Mouse (Mus musculus): Measurements from ENCODE around the gene Pxk.

Gene Pxk

DNA sequence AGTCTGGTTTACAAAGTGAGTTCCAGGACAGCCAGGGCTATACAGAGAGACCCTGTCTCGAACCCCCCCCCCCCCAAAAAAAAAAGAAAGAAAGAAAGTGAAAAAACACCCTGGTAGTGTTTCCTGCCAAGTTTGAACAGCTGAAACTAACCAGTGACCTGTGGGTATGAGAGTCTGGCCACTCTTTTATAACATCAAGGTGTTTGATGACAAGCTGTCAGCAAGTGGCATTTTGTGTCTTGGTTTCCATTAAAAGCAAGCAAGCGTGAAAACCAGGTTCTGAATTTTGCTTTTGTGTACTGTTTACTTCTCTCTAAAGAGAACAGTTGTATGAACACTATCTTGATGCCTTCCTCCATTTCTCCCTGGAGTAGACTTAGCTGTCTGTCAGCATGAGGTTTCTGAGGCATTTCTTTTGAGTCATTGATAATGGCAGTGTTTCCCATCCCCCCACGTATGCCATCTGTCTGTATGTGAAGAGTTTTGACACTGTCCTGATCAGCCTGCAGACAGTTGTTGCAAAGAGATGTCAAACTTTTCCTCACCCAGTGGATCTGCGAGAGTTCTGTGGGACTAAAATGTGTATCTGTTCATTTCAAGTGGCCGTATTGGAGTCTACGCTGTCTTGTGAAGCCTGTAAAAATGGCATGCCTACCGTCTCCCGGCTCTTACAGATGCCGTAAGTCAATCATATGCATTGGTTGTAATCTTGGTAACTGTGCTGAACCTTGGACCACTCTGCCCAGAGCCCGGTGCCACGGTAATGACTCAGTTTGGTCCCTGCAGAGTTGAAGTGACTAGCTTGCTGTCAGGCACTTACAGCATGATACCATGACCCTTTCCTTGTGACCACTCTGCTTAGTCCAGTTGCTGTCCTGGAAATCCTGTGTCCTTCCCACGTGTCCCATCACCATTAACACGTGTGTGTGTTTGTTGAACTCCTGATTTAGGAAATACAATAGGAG is 47.9 kb downstream of the Pxk start:
- in situ Hi-C loops (cut with MboI, MseI) = loop anchor here (25.0 kb wide), 1 partner anchor 866 kb away; no protein-coding TSS in a partner anchor

DNA sequence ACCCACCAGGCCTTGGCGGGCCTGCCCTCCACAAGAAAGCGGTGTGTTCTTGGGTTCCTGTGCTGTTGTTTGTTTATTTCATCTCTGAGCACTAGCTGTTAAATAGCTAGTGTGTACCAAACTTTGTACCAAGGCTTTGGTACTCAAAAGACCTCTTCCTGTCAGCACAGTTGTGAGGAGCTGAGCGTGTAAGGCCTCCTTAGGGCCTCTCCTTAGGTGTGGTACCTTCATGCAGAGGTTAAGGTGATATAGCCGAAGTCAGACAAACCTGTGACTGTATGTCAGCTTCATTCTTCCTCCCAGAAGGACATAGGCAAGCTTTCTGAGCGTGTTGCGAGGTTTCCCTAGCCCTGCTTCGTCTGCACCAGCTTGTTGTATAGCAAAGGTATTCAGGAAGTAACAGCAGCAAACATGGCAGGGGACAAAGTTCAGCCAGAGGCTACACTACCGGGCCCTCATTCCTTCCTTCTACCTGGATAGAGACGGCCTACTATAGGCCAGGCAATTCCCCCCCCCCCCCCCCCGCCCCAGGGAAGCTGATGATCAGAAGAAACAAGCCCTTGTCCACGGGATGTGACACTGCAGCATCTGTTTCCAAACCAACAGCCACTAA is 48.7 kb downstream of the Pxk start:
- in situ Hi-C loops (cut with MboI, MseI) = loop anchor here (25.0 kb wide), 1 partner anchor 866 kb away; no protein-coding TSS in a partner anchor

DNA sequence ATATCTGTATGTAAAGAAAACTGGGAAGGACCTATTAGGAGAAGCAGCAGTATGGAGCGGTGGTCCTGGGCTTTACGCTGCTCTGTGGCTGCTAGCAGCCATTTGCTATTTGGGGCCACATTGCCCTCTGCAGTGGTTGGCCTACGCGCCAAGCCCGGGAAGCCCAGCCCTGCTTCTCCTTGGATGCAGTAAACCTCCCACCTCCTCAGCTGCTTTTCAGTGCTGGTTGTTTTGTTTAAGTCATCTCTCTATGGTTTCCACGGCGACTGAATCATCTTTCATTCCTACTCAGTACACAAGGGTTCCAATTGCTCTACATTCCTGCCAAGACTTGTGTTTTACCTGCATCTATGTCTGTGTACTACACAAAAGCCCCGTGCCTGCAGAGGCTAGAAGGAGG is 50.8 kb downstream of the Pxk start:
- in situ Hi-C loops (cut with MboI, MseI) = loop anchor here (25.0 kb wide), 1 partner anchor 863 kb away; no protein-coding TSS in a partner anchor

DNA sequence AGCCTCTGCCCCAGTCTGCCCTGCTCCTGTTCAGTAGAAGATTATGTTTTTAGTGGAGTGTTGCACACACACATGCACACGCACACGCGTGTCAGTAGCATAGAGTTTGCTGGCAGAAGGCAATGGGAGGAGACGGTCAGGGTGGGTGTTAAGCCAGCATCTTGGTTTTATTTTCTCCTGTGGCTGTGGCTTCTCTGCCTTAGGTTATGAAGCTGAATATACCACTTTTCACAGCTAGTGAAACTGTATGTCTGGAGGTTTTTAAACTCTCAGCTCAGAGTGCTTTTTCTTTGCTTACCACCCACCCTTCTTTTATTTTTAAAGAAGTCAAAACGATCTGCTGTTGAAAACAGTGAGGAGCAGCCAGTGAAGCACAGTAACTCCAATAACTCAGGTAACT is 53.7 kb downstream of the Pxk start:
- in situ Hi-C loops (cut with MboI, MseI) = loop anchor here (5.0 kb wide), 1 partner anchor 49 kb away; no protein-coding TSS in a partner anchor

DNA sequence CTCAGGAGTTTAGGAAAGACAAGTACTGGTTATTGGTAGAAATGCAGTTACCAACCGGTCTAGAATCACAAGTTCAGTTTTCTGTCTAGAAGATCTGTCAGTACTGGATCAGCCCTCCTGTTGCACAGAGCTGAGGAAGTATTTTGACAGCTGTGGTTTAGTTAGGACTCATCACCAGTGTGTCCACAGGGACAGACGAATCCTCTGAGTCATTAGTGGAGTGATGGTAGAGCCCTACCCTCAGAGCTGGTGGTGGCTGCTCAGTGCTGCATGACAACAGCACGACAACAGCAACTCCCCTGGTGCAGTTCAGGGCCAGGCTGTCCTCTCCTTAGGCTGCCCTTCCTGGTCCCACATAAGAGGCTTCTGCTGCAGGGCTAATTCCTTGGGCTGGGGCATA is 56.1 kb downstream of the Pxk start:
- in situ Hi-C loops (cut with MboI, MseI) = loop anchor here (5.0 kb wide), 1 partner anchor 52 kb away; no protein-coding TSS in a partner anchor

DNA sequence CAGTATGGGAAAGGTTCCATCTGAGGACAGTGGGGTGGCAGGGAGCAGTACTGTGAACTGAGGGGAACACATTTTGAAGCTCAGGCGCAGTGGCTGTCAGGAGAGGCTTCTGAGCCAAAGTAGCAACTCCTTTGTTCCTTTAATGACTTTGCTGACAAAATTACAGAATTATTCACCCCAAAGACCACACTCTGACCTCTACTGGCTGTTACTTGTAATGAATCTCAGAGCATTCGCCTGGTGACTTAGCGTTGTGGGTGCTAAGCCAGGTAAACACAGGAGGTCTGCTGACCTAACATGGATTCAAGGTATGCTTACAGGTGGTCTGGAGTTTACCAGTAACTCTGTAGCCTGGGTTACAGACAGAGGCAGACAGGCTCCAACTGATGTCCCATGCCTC is 58.9 kb downstream of the Pxk start:
- in situ Hi-C loops (cut with MboI, MseI) = no loop called here

DNA sequence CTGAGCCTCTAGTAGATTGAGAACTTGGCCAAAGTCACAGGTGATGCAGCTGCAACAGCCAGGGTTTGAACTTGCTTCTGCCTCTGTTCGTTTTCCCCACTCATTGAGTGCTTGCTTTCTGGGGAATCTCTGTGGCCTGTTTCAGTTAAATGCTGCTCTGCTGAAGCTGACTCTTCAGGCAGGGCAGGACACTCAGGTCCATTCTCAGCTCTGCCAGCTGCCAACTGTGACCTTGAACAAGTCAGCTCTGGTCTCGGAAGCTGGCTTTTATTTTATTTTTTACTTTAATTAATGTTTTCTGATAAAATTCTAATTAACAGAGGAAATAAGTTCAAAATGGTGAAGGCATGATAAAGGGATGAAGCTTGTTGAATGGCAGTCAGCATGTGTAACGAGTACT is 60.7 kb downstream of the Pxk start:
- in situ Hi-C loops (cut with MboI, MseI) = no loop called here

DNA sequence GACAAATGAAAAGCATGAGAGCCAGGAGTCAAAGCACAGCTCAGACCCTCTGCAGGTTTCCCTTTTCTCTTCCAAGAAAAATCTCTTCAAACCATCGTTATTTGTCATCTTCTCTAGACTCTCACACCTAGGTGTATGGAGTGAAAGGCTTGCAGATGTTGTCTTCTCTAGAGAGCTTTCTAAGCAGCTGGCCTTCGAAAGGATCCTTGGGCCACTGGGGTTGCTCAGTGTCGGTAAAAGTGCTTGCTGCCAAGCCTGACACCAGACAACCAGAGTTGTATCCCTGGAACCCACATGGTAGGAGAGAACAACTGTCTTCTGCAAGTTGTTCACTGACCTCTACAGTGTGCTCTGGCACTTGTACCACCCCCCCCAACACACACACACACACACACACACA is 61.1 kb downstream of the Pxk start:
- in situ Hi-C loops (cut with MboI, MseI) = no loop called here

DNA sequence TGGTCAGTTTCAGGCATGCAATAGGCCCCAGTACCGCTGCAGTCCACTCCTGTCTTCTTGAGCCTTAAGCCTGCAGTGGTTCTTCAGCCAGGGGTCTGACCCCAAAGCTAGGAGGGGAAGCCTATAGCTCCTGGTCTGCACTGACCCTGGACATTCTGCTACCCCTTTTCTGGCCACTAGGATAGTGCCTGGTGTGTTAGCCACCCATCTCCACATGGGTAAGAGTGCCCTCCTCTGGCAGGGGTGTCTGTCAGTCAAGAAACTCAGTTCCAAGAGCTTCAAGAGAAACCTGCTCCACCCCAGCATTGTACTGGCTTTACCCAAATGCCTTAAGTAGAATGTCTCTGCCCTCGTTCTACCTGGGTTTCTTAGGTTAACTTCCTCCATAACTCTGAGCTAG is 63.8 kb downstream of the Pxk start:
- in situ Hi-C loops (cut with MboI, MseI) = no loop called here

DNA sequence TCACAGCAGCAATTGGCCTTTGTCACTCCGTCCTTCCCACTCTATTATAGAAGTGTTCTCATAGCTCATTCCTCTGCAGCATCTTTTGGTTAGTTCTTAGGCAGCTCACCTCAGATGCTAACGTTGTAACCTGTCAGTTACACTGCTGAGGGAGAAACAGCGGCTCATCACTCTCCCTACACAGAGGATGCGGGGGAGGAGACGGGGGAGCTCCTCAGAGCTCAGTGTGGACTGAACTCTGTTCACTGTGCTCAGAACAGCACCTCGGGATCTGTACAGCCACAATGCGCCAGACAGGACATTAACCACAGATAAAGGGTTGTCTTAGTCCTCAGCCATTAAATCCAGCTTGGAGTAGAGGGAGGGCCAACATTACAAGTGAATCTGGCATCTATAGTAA is 66.5 kb downstream of the Pxk start:
- in situ Hi-C loops (cut with MboI, MseI) = no loop called here

DNA sequence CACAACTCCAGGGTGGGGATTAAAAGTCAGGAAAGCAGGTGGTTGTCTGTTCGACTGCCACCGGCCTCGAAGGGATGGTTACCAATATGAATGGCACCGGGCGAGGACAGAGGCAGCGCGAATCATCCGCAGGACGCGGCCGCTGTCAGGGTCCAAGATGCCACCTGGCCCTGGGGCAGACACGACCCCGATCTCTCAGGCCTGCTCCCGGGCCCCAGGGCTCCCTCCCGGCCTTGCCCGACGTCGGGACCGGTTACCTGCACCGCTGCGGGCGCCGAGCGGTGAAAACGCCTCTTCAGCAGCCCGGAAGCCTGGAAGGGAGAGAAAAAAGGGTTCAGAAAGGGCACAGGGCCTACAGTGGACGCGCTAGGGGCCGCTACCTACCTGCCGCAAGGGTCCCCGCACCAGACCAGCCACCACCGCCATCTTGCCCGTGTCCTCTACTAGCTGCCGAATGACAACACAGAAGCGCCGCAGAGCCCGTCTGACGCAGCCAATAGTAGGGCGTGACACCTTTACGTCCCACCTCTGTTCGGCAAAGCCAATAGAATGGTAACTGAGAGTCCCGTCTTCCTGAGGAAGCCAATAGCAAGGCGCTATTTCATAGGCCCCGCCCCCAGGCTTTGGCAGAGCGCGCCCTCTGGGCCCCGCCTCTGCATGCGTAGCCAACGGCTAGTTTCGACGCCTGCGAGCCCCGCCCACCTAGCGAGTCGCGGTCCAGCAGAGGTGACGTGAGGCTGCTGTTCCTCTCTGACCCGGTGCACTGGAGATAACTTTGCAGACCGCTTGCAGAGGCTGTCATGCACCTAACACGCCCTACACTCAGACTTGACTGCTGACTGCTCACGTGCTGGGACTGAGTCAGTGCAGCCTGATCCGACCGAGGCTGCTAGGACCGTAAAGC is 74.7 kb downstream of the Pxk start, which contains the start of gene Pdhb:
Gene Pdhb (minus strand): TSS at position 519 of the 904 bp plus-strand sequence.
- in situ Hi-C loops (cut with MboI, MseI) = loop anchor here (5.0 kb wide), 2 partner anchors 35 to 185 kb away; no protein-coding TSS in a partner anchor

DNA sequence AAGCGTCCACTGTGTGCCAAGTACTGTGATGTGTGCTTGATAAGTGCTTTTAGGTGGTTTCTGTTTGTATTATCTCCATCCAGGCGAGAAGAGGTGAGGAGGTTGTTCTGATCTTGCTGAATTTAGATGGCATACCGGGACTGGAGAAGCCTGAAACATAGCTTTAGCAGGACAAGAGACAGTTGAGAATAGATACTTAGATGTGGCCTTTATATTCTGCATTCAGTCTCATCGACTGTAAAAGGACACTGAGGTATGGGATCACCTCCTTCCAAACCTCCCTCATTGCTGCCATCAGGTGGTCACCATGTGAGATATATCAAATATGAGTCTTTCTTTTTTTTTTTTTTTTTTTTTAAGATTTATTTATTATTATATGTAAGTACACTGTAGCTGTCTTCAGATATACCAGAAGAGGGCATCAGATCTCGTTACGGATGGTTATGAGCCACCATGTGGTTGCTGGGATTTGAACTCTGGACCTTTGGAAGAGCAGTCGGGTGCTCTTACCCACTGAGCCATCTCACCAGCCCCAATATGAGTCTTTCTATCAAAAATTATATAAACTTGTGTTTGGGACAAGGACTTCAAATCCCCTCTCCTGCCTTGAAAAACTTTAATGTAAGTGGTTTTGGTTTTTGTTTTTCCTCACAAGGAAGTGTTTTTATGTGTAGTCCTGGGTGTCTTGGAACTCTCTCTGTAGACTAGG is 75.7 kb downstream of the Pxk start:
- in situ Hi-C loops (cut with MboI, MseI) = loop anchor here (5.0 kb wide), 2 partner anchors 34 to 186 kb away; no protein-coding TSS in a partner anchor

DNA sequence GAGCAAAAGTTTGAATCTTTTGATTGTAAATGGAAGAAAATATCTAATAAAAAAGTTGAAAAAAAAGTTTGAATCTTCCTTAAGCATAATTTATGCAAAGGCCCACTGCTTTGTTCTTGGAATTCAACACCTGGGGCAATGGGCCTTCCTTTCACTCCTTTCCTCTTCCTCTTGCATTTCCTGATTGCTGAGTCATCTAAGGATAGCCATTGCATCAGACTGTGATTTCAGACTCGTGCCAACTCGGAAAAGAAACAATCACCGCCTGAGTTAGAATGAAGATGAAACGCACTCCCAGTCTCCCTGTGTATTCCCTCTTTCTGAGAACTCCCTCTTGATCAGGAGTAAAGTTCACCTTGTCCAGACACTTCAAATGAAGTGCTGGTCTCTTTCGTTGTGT is 76.6 kb downstream of the Pxk start:
- in situ Hi-C loops (cut with MboI, MseI) = loop anchor here (5.0 kb wide), 2 partner anchors 33 to 187 kb away; no protein-coding TSS in a partner anchor

DNA sequence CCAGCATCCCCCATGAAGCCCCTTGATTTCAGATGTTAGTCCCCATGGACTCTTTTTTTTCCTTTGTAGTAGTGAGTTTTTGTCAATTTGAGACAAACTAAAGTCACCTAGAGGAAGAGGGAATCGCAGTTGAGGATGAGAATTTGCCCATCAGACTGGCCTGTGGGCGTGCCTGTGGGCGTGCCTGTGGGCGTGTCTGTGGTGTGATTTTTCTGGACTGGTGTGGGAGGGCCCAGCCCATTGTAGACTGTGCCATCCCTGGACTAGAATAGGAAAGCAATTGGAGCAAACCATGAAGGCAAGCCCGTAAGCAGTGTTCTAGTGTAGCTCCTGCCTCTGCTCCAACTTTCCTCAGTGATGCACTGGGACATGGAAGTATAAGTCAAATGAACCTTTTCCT is 78.2 kb downstream of the Pxk start:
- in situ Hi-C loops (cut with MboI, MseI) = no loop called here

DNA sequence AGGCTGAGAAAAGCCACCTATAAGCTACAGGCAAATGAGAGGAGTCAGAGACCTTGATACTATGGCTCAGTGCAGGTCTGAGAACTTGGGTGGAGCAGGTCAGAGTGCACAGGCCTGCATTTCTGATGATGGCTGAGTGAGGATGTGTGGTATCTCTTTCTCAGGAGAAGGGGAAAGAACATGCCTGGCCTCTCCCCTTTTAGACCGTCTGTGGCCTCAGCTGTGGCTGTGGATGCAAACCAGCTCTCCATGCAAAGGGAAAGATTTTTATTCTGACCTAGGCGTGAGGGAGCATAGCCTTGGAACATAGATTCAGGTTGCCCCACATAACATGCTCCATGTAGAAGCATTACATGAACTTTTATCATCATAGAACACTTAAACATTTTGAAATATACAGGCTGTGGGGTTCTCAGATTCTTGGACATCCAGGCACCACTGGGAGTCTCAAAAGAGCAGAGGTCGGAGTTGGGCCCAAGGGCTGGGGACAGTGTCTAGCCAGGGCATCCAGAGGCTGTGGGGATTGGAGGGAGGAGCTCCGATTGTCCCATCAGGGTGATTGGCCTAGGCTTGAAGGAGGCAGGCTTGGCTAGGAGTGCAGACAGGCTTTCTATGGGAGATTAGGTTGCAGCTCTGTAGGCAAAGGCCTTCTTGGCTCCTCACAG is 82.5 kb downstream of the Pxk start:
- in situ Hi-C loops (cut with MboI, MseI) = no loop called here

DNA sequence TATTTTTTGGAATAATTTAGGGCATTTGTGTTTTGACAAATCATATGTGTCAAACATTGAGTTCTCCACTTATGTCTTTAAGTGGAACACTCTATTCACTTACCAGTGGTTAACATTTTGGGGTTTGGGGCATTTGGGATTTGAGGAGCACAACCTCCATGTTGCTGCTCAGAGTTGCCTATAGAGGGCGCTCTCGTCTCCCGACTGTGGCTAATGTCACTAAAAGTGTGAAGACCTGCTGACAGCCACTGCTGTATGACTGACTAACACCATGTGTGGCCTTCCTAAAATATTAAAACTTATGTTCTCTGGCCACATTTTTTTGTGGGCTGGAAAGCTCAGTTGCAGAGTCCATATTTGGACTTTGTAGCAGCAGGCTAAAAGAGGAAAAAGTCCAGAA is 85.3 kb downstream of the Pxk start:
- in situ Hi-C loops (cut with MboI, MseI) = no loop called here

DNA sequence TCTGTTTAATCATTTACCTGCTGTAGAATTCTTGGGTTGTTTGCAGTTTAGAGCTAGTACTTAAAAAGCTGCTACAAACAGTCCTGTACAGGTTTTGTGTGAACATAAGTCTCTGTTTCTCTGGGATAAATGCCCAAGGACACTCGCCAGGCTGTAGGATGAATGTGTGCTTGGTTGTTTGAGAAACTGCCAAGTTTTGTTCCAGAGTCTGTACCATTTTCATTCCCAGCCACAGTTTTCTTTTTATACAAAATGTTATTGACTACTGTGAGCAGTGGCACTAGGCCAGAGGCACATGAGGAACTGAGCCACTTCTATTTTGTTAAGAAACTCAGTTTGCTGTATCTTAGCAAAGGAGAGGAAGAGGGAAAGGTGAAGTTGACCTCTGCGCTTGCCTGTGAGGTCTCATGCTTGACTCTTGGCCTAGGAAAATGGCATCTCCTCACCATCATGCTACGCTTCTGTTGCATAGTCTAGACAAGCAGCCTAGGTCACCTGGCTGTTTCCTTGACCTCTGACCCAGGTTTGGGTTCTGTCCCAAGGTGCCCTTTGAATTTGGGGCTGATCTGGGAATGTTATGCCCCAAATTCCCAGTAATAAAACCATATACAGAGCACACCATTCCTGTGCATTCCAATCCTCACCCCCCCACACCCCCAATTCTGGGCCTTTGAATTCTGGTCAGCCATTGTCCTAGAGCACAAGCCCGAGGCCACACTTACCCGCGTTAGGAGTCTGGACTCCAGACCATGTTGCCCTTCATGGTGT is 88.5 kb downstream of the Pxk start:
- in situ Hi-C loops (cut with MboI, MseI) = no loop called here

DNA sequence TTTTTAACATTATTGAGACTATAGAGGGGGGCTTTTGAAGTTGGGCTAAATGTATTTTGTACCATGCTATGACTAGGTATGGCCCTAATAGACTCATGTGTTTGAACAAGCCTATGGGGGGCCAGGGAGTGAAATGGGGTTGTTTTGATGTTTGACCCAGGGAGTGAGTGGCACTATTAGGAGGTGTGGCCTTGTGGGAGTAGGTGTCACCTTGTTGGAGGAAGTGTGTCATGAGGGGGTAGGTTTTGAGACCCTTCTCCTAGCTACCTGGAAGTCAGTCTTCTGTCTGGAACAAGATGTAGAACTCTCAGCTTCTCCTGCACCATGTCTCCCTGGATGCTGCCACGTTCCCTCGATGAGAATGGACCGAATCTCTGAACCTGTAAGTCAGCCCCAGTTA is 92.5 kb downstream of the Pxk start:
- in situ Hi-C loops (cut with MboI, MseI) = no loop called here

DNA sequence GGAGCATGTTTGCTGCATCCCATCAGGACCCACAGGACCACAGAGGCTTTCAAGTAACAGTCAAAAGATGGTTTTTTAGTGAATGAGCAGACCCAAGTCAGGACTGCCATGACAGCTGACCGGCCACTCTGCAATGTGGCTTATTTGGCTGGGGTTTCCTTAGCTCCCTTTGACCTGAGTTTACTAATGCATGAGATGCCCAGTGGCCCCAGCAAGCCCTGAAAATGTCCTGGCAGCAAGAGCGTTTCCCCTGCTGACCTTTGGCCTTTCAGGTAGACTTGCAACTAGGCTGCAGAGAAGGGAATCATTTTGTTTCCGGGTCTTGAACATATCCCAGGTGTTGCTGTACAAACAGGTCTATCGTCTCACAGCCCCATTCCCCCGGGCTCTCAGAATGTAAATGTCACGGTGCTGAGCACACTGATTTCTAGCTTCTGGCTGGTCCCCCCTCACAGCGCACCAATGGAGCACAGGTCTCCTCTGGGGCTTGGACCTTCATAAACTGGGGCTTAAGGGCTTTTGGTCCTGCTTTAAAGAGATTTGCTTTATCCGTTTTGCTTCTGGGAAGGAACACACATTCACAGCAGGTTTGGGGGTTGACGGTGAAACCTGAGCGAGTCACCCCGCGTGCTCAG is 93.4 kb downstream of the Pxk start:
- in situ Hi-C loops (cut with MboI, MseI) = no loop called here
